Mouse (Mus musculus): ENCODE measurements around the gene Guca1a. TPM values are rescaled to one million over a fixed set of nuclear protein-coding genes. Genes with fewer than 3 reads are reported as not detected.

The Guca1a gene
- 0.63 and 0.69 TPM in 2 replicates for polyA plus RNA-seq (2012; rRNA removed)
- 1.0 and 1.1 TPM in 2 replicates for polyA plus RNA-seq (2014; fragmentation: Nextera tagmentation; extraction: Ambion mirVana)

DNA sequence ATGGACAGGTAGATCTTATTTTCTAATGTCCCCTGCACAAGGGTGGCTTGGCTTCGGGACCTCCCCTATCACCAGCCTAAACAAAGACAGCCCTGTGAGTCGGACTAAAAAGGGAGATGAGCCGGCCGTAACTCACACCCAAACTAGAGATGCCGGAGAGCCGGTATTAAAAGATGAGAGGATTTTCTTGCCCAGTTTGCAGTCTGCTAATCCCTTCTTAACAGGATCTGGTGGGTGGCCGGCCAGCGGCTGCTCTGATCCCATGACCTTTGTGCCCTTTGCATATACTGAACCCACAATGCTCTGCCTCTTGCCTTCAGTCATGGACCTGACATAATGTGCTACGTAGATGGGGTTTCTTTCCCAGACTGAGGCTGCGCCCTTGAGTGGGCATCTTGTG is at the start of gene Guca1a:
Gene Guca1a (minus strand): TSS at position 134 of the 400 bp plus-strand sequence.
- H3K27ac ChIP-seq = no peak within 1 kb of the TSS
- no peak for ATAC-seq (ENCODE audit: insufficient read depth)
- no peaks in the 10 kb centered on the region for H3K9me3 ChIP-seq (ENCODE audit: control insufficient read depth, low read length)
- TF ChIP-seq CTCF (IDR thresholded peaks at IDR 0.05; ENCODE audit: low read depth) (no peak), EP300 (IDR thresholded peaks at IDR 0.05; ENCODE audit: low read depth) (no peak)
- no peak within 1 kb of the TSS for H3K4me2 ChIP-seq (ENCODE audit: low read depth)
- no peaks in the 10 kb centered on the region for H3K27me3 ChIP-seq (ENCODE audit: control insufficient read depth, insufficient read depth, low read length)
- H3K36me3 ChIP-seq (replicated peaks; ENCODE audit: control insufficient read depth, insufficient read depth, low read depth) = no peaks in the 10 kb centered on the region
- no peak within 1 kb of the TSS for H3K9ac ChIP-seq (replicated peaks)
- no peak within 1 kb of the TSS for H3K4me3 ChIP-seq (ENCODE audit: insufficient read depth in 1 of 2, low read depth in 2 of 2, low read length in 2 of 2)
- H3K4me1 ChIP-seq (replicated peaks; ENCODE audit: control insufficient read depth in 2 of 2, insufficient read depth in 2 of 2, low read length in 1 of 2) = 0 out of 4 replicates have a peak, but pooled peaks cover 0 to 3% of the 10 kb centered on the region in 2 experiments
- WGBS (ENCODE audit: insufficient replicate concordance) = 57% methylated on average over 10 of the region's 10 CpGs
- no peak for DNase-seq (ENCODE audit: low read depth in 3 of 3, low spot score in 3 of 3)

DNA sequence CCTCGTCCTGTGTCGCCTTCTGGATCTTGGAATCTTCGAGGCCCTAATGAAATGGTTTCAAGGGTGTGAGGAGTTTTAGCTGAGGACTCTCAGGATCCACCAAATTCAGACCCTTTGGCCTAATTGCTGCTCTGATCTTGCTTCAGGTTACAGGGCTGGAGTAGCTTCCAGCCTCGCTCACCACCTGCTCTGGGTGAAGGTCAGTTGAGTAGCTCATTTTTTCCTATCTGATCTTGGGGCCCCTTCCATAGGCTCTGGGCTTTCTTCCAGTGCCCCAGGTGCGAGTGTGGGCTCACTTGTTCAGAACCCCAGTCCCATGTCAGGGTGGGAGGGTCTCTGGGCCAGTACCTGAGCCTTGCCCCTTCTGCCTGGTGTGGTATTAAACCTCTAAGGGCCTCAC is 49.0 kb upstream of the Guca1a start:
- DNase-seq (ENCODE audit: low read depth in 3 of 3, low spot score in 3 of 3) (no peak), ATAC-seq (ENCODE audit: insufficient read depth) (no peak)
- TF ChIP-seq CTCF (IDR thresholded peaks at IDR 0.05; ENCODE audit: low read depth) (no peak), EP300 (IDR thresholded peaks at IDR 0.05; ENCODE audit: low read depth) (no peak)
- peaks cover 8 to 30% of the 10 kb centered on the region in 2 experiments for H3K4me1 ChIP-seq (replicated peaks; ENCODE audit: control insufficient read depth in 2 of 2, insufficient read depth in 2 of 2, low read length in 1 of 2)
- no peak overlapping the region for H3K27ac ChIP-seq
- no peaks in the 10 kb centered on the region for H3K36me3 ChIP-seq (replicated peaks; ENCODE audit: control insufficient read depth, insufficient read depth, low read depth)
- whole genome bisulfite sequencing (ENCODE audit: insufficient replicate concordance) = 64% methylated on average over 5 of the region's 5 CpGs
- no peak overlapping the region for H3K9ac ChIP-seq (replicated peaks)
- no peak overlapping the region for H3K4me3 ChIP-seq (ENCODE audit: insufficient read depth in 1 of 2, low read depth in 2 of 2, low read length in 2 of 2)
- no peaks in the 10 kb centered on the region for H3K27me3 ChIP-seq (ENCODE audit: control insufficient read depth, insufficient read depth, low read length)
- H3K9me3 ChIP-seq (ENCODE audit: control insufficient read depth, low read length) = no peaks in the 10 kb centered on the region
- H3K4me2 ChIP-seq (ENCODE audit: low read depth) = no peak overlapping the region

- H3K27ac ChIP-seq = no peak overlapping the region
- ATAC-seq (ENCODE audit: insufficient read depth) = no peak
- no peaks in the 10 kb centered on the region for H3K36me3 ChIP-seq (replicated peaks; ENCODE audit: control insufficient read depth, insufficient read depth, low read depth)
- no peak overlapping the region for H3K4me3 ChIP-seq (ENCODE audit: insufficient read depth in 1 of 2, low read depth in 2 of 2, low read length in 2 of 2)
- TF ChIP-seq CTCF (IDR thresholded peaks at IDR 0.05; ENCODE audit: low read depth) (no peak), EP300 (IDR thresholded peaks at IDR 0.05; ENCODE audit: low read depth) (no peak)
- H3K4me1 ChIP-seq (replicated peaks; ENCODE audit: control insufficient read depth in 2 of 2, insufficient read depth in 2 of 2, low read length in 1 of 2) = peaks cover 8 to 28% of the 10 kb centered on the region in 2 experiments
- H3K4me2 ChIP-seq (ENCODE audit: low read depth) = no peak overlapping the region
- H3K9ac ChIP-seq (replicated peaks) = no peak overlapping the region
- WGBS (ENCODE audit: insufficient replicate concordance) = 36% methylated on average over 8 of the region's 8 CpGs
- no peaks in the 10 kb centered on the region for H3K27me3 ChIP-seq (ENCODE audit: control insufficient read depth, insufficient read depth, low read length)
- H3K9me3 ChIP-seq (ENCODE audit: control insufficient read depth, low read length) = no peaks in the 10 kb centered on the region
- DNase-seq (ENCODE audit: low read depth in 3 of 3, low spot score in 3 of 3) = no peak
Observed at GRCm38 (mm10) chr17:47448523-47449372, 48.4 kb upstream of the Guca1a start.

DNA sequence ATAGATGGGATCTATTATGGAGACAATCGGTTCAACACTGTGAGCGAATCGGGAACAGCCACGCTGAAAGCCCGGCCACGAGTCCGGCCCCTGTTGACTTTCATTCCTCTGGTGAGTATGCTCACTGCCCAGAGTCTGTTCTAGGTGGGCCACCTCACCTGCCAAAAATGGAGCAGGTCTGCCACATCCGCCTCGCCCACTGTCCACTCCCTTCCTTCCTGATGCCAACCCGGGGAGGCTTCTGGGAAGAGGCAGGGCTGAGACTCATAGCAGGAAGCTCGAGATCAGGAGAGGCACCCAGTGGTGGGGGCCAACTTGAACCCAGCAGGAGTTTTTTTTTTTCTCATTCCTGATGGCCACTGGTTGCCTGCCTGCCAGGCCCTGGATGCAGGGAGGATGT is 46.2 kb upstream of the Guca1a start:
- no peak for TF ChIP-seq EP300 (IDR thresholded peaks at IDR 0.05; ENCODE audit: low read depth)
- no peak for TF ChIP-seq CTCF (IDR thresholded peaks at IDR 0.05; ENCODE audit: low read depth)
- ATAC-seq (ENCODE audit: insufficient read depth) (no peak), DNase-seq (ENCODE audit: low read depth in 3 of 3, low spot score in 3 of 3) (no peak)
- H3K27ac ChIP-seq = no peak overlapping the region
- H3K27me3 ChIP-seq (ENCODE audit: control insufficient read depth, insufficient read depth, low read length) = no peaks in the 10 kb centered on the region
- H3K4me3 ChIP-seq (ENCODE audit: insufficient read depth in 1 of 2, low read depth in 2 of 2, low read length in 2 of 2) = no peak overlapping the region
- H3K4me2 ChIP-seq (ENCODE audit: low read depth) = no peak overlapping the region
- H3K4me1 ChIP-seq (replicated peaks; ENCODE audit: control insufficient read depth in 2 of 2, insufficient read depth in 2 of 2, low read length in 1 of 2) = peaks cover 8 to 28% of the 10 kb centered on the region in 2 experiments
- H3K36me3 ChIP-seq (replicated peaks; ENCODE audit: control insufficient read depth, insufficient read depth, low read depth) = no peaks in the 10 kb centered on the region
- H3K9me3 ChIP-seq (ENCODE audit: control insufficient read depth, low read length) = no peaks in the 10 kb centered on the region
- no peak overlapping the region for H3K9ac ChIP-seq (replicated peaks)
- WGBS (ENCODE audit: insufficient replicate concordance) = 74% methylated on average over 11 of the region's 11 CpGs

DNA sequence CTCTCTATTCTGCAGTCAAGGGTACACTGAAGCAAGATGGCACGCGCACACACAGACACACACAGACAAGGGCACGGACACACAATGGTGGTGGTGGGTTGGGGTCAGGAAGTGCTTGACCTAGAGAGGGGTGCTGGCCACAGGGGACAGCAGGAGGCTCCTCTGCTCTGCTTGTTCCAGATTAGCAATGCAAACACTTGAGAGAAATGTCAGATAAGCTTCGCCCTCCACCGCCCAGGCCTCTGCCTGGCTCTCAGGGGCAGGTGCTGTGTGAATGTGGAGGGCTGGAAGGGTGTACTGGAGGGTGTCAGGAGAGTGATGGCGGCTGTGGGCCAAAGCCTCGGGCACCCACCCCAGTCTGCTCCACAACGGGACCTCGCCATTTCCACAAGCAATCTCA is 45.6 kb upstream of the Guca1a start:
- 31% methylated on average over 9 of the region's 9 CpGs for WGBS (ENCODE audit: insufficient replicate concordance)
- no peaks in the 10 kb centered on the region for H3K27me3 ChIP-seq (ENCODE audit: control insufficient read depth, insufficient read depth, low read length)
- peaks cover 8 to 32% of the 10 kb centered on the region in 2 experiments for H3K4me1 ChIP-seq (replicated peaks; ENCODE audit: control insufficient read depth in 2 of 2, insufficient read depth in 2 of 2, low read length in 1 of 2)
- H3K4me3 ChIP-seq (ENCODE audit: insufficient read depth in 1 of 2, low read depth in 2 of 2, low read length in 2 of 2) = no peak overlapping the region
- H3K9ac ChIP-seq (replicated peaks) = no peak overlapping the region
- no peak overlapping the region for H3K27ac ChIP-seq
- H3K4me2 ChIP-seq (ENCODE audit: low read depth) = no peak overlapping the region
- no peak for DNase-seq (ENCODE audit: low read depth in 3 of 3, low spot score in 3 of 3)
- no peaks in the 10 kb centered on the region for H3K9me3 ChIP-seq (ENCODE audit: control insufficient read depth, low read length)
- TF ChIP-seq CTCF (IDR thresholded peaks at IDR 0.05; ENCODE audit: low read depth) = no peak
- no peak for TF ChIP-seq EP300 (IDR thresholded peaks at IDR 0.05; ENCODE audit: low read depth)
- no peaks in the 10 kb centered on the region for H3K36me3 ChIP-seq (replicated peaks; ENCODE audit: control insufficient read depth, insufficient read depth, low read depth)
- ATAC-seq (ENCODE audit: insufficient read depth) = peak; percentile 42; the same call in 1 of the 2 replicates
